20 mouse cellular contexts compared by ENCODE assay signal in the genomic region with DNA sequence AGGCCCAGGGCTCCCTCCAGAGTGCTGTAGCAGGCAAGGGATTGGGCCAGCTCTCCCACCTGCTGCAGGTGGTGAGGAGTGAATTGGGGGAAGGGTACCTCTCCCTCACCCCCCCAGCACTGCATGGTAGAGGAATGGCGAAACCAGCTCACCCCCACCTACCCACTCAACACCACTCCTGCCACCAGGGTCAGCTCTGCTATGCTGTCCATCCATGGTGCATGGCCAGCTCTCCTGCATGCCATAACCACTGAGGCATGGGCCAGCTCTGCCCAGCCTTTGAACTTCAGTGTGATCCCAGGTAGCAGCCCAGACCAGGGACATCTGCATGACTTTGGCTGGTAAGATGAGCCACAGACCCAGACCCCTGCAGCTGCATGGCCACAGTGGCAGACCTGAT.
DNase-seq lines count a peak whose midpoint lies in the region; ATAC-seq and TF ChIP-seq lines count a peak whose summit lies in the region.
"Had no signal": no experiment of that assay in that cellular context is flagged by ENCODE, and none has a peak within 500 bp of the region (broad histone marks: within the 10 kb centered on the region; RNA-seq: fewer than 3 reads in every experiment).

No protein-coding gene starts in this region.

- H3K27me3 ChIP-seq in forebrain, embryonic 15.5 days: no peaks in the 10 kb centered on the region
- no peaks in the 10 kb centered on the region for H3K27me3 ChIP-seq in forebrain, embryonic 13.5 days
- H3K27me3 ChIP-seq in kidney, embryonic 16.5 days (ENCODE audit: insufficient read depth, low read length): no peaks in the 10 kb centered on the region
- no peaks in the 10 kb centered on the region for H3K27me3 ChIP-seq in kidney, adult 2 months (replicated peaks; ENCODE audit: control insufficient read depth, insufficient read depth, low read length)
- no peaks in the 10 kb centered on the region for H3K27me3 ChIP-seq in midbrain, embryonic 13.5 days
- H3K27me3 ChIP-seq in midbrain, embryonic 14.5 days (ENCODE audit: control insufficient read depth, insufficient read depth, low read length): no peaks in the 10 kb centered on the region
- no peaks in the 10 kb centered on the region for H3K27me3 ChIP-seq in testis, adult 2 months (ENCODE audit: control insufficient read depth, insufficient read depth, low read length)
- H3K27me3 ChIP-seq: embryonic facial prominence, embryonic 15.5 days; heart, embryonic 12.5 days had no signal

- no peak for TF ChIP-seq CTCF in kidney, adult 2 months (conservative IDR thresholded peaks at IDR 0.05; ENCODE audit: insufficient read depth, insufficient read length, low read depth, low read length)
- 0 out of 2 replicates have a peak, but pooled peaks have one; percentile 8 for TF ChIP-seq CTCF in testis, adult 2 months (IDR thresholded peaks at IDR 0.05; ENCODE audit: control insufficient read depth, insufficient read depth, insufficient replicate concordance, low read depth, low read length)

- H3K27ac ChIP-seq in forebrain, embryonic 15.5 days (replicated peaks): no peak overlapping the region
- H3K27ac ChIP-seq in forebrain, embryonic 13.5 days: no peak overlapping the region
- no peak overlapping the region for H3K27ac ChIP-seq in kidney, embryonic 16.5 days (ENCODE audit: low read length)
- no peak overlapping the region for H3K27ac ChIP-seq in kidney, adult 2 months (ENCODE audit: insufficient read depth, low read depth, low read length)
- no peak overlapping the region for H3K27ac ChIP-seq in midbrain, embryonic 13.5 days
- no peak overlapping the region for H3K27ac ChIP-seq in midbrain, embryonic 14.5 days (replicated peaks; ENCODE audit: low read depth, low read length)
- no peak overlapping the region for H3K27ac ChIP-seq in testis, adult 2 months (ENCODE audit: control insufficient read depth, insufficient read depth, low read depth, low read length)
- H3K27ac ChIP-seq: embryonic facial prominence, embryonic 15.5 days; forebrain, embryonic 10.5 days; gastrocnemius, adult 2 months had no signal

- H3K4me3 ChIP-seq in forebrain, embryonic 15.5 days: no peak overlapping the region
- H3K4me3 ChIP-seq in forebrain, embryonic 13.5 days: no peak overlapping the region
- no peak overlapping the region for H3K4me3 ChIP-seq in kidney, embryonic 16.5 days (ENCODE audit: low read length)
- H3K4me3 ChIP-seq in kidney, adult 2 months (ENCODE audit: insufficient read depth, low read depth, low read length): no peak overlapping the region
- no peak overlapping the region for H3K4me3 ChIP-seq in midbrain, embryonic 13.5 days (replicated peaks)
- no peak overlapping the region for H3K4me3 ChIP-seq in midbrain, embryonic 14.5 days (replicated peaks; ENCODE audit: low read depth, low read length)
- H3K4me3 ChIP-seq in testis, adult 2 months (ENCODE audit: control insufficient read depth, low read depth, low read length): no peak overlapping the region
- H3K4me3 ChIP-seq: embryonic facial prominence, embryonic 15.5 days; erythroblast, embryonic 14.5 days; forebrain, embryonic 10.5 days; gastrocnemius, adult 2 months; heart, embryonic 12.5 days had no signal

- no peak overlapping the region for H3K9ac ChIP-seq in forebrain, embryonic 15.5 days (replicated peaks)
- no peak overlapping the region for H3K9ac ChIP-seq in forebrain, embryonic 13.5 days
- H3K9ac ChIP-seq in kidney, embryonic 16.5 days (replicated peaks; ENCODE audit: low read length): no peak overlapping the region
- H3K9ac ChIP-seq in midbrain, embryonic 13.5 days (replicated peaks): no peak overlapping the region
- H3K9ac ChIP-seq in midbrain, embryonic 14.5 days (replicated peaks; ENCODE audit: low read length): no peak overlapping the region
- H3K9ac ChIP-seq: embryonic facial prominence, embryonic 15.5 days; heart, embryonic 12.5 days had no signal

- DNase-seq in kidney, adult 2 months: no peak
- DNase-seq in midbrain, embryonic 14.5 days: no peak
- no peak for DNase-seq in testis, postnatal 10 days (ENCODE audit: low spot score)
- DNase-seq: adrenal gland, postnatal 10 days; cerebellum, adult 11 months; cerebellum, adult 8-10 months; cerebellum, postnatal 14 days; embryo, embryonic 11 days; gastrocnemius, adult 2 months; gastrocnemius, postnatal 25 days; heart, postnatal 36 days had no signal

- H3K4me1 ChIP-seq in forebrain, embryonic 15.5 days: no peaks in the 10 kb centered on the region
- no peaks in the 10 kb centered on the region for H3K4me1 ChIP-seq in forebrain, embryonic 13.5 days
- no peaks in the 10 kb centered on the region for H3K4me1 ChIP-seq in kidney, embryonic 16.5 days (ENCODE audit: insufficient read depth, low read length)
- H3K4me1 ChIP-seq in kidney, adult 2 months (ENCODE audit: control insufficient read depth, insufficient read depth, low read length): no peaks in the 10 kb centered on the region
- H3K4me1 ChIP-seq in midbrain, embryonic 13.5 days (replicated peaks): 0 out of 2 replicates have a peak, but pooled peaks cover 3% of the 10 kb centered on the region
- no peaks in the 10 kb centered on the region for H3K4me1 ChIP-seq in midbrain, embryonic 14.5 days (ENCODE audit: control insufficient read depth, insufficient read depth, low read length)
- H3K4me1 ChIP-seq in testis, adult 2 months (ENCODE audit: control insufficient read depth, insufficient read depth, low read length): no peaks in the 10 kb centered on the region
- H3K4me1 ChIP-seq: embryonic facial prominence, embryonic 15.5 days; forebrain, embryonic 10.5 days had no signal

- H3K36me3 ChIP-seq in forebrain, embryonic 15.5 days: no peaks in the 10 kb centered on the region
- H3K36me3 ChIP-seq in forebrain, embryonic 13.5 days (ENCODE audit: poor library complexity, severe bottlenecking): no peaks in the 10 kb centered on the region
- H3K36me3 ChIP-seq in kidney, embryonic 16.5 days (ENCODE audit: insufficient read depth, low read length): no peaks in the 10 kb centered on the region
- H3K36me3 ChIP-seq in kidney, adult 2 months (ENCODE audit: control insufficient read depth, insufficient read depth, low read length): no peaks in the 10 kb centered on the region
- H3K36me3 ChIP-seq in midbrain, embryonic 13.5 days: no peaks in the 10 kb centered on the region
- no peaks in the 10 kb centered on the region for H3K36me3 ChIP-seq in midbrain, embryonic 14.5 days (ENCODE audit: control insufficient read depth, insufficient read depth, low read length)
- no peaks in the 10 kb centered on the region for H3K36me3 ChIP-seq in testis, adult 2 months (ENCODE audit: control insufficient read depth, insufficient read depth, low read length)
- H3K36me3 ChIP-seq: embryonic facial prominence, embryonic 15.5 days; forebrain, embryonic 10.5 days; heart, embryonic 12.5 days had no signal

- no peak overlapping the region for H3K4me2 ChIP-seq in forebrain, embryonic 15.5 days (replicated peaks)
- no peak overlapping the region for H3K4me2 ChIP-seq in forebrain, embryonic 13.5 days
- no peak overlapping the region for H3K4me2 ChIP-seq in kidney, embryonic 16.5 days (replicated peaks; ENCODE audit: low read depth, low read length)
- no peak overlapping the region for H3K4me2 ChIP-seq in midbrain, embryonic 13.5 days (replicated peaks)
- H3K4me2 ChIP-seq in midbrain, embryonic 14.5 days (ENCODE audit: low read length): no peak overlapping the region
- H3K4me2 ChIP-seq: embryonic facial prominence, embryonic 15.5 days; heart, embryonic 12.5 days had no signal

- ATAC-seq in forebrain, embryonic 15.5 days (replicated peaks): 0 out of 2 replicates have a peak, but pooled peaks have one; percentile 11
- no peak for ATAC-seq in forebrain, embryonic 13.5 days
- peak; percentile 50; the same call in 1 of the 2 replicates for ATAC-seq in kidney, embryonic 16.5 days (ENCODE audit: low FRiP score, low TSS enrichment)
- ATAC-seq in midbrain, embryonic 13.5 days: 0 out of 2 replicates have a peak, but pooled peaks have one; percentile 24
- ATAC-seq in midbrain, embryonic 14.5 days (ENCODE audit: low FRiP score, low TSS enrichment): no peak

- 62% methylated on average over 1 of the region's 1 CpGs for WGBS in forebrain, embryonic 15.5 days
- 88% methylated on average over 1 of the region's 1 CpGs for WGBS in forebrain, embryonic 13.5 days
- 75% methylated on average over 1 of the region's 1 CpGs for WGBS in kidney, embryonic 16.5 days
- 94% methylated on average over 1 of the region's 1 CpGs for WGBS in kidney, adult 2 months
- WGBS in midbrain, embryonic 13.5 days: 73% methylated on average over 1 of the region's 1 CpGs
- WGBS in midbrain, embryonic 14.5 days: 93% methylated on average over 1 of the region's 1 CpGs

- TF ChIP-seq POLR2A in kidney, adult 2 months (IDR thresholded peaks at IDR 0.05; ENCODE audit: low read depth, low read length): no peak
- no peak for TF ChIP-seq POLR2A in testis, adult 2 months (IDR thresholded peaks at IDR 0.05; ENCODE audit: control insufficient read depth, low read depth, low read length)

- no peaks in the 10 kb centered on the region for H3K9me3 ChIP-seq in forebrain, embryonic 15.5 days
- H3K9me3 ChIP-seq in forebrain, embryonic 13.5 days (replicated peaks): no peaks in the 10 kb centered on the region
- no peaks in the 10 kb centered on the region for H3K9me3 ChIP-seq in kidney, embryonic 16.5 days (ENCODE audit: low read length)
- H3K9me3 ChIP-seq in midbrain, embryonic 13.5 days: no peaks in the 10 kb centered on the region
- H3K9me3 ChIP-seq in midbrain, embryonic 14.5 days (ENCODE audit: control insufficient read depth, low read length): no peaks in the 10 kb centered on the region
- H3K9me3 ChIP-seq: embryonic facial prominence, embryonic 15.5 days; forebrain, embryonic 10.5 days; heart, embryonic 12.5 days had no signal

Comparison
In these comparisons a context has a peak if more than half of its experiments do, and no peak if none do; other contexts are left out.
1. ATAC-seq: peak in forebrain, embryonic 15.5 days (single experiment), kidney, embryonic 16.5 days (single experiment) and midbrain, embryonic 13.5 days (single experiment); none in forebrain, embryonic 13.5 days (single experiment) and midbrain, embryonic 14.5 days (single experiment).